Mouse (Mus musculus) E14TG2a.4 (cell line): Measurements from ENCODE around the gene Ccl26.

ENCODE experiments used
- CTCF ChIP-seq: conservative IDR thresholded peaks from 2 replicates; pipeline ENCODE4 v1.5.1; 2014; ENCODE audit warnings: low read length
- NANOG ChIP-seq: IDR thresholded peaks from 2 replicates; pipeline ENCODE4 v1.6.1; 2014; ENCODE audit warnings: borderline replicate concordance, low read length, mixed read lengths
- POU5F1 ChIP-seq: IDR thresholded peaks from 2 replicates; pipeline ENCODE4 v1.6.1; 2014; ENCODE audit warnings: low read length, borderline replicate concordance

- no peak for TF ChIP-seq CTCF
- no peak for TF ChIP-seq POU5F1
- TF ChIP-seq NANOG = no peak
Observed at GRCm38 (mm10) chr5:135517348-135517883, 46.0 kb downstream of the Ccl26 start.
